Mouse (Mus musculus) forebrain, embryonic 16.5 days (tissue): ENCODE measurements around the gene Myo10. TPM values are rescaled to one million over a fixed set of nuclear protein-coding genes. Genes with fewer than 3 reads are reported as not detected.

Experiments
- ATAC-seq: fragments of 200-750 bp; cut with Nextera tagmentation; 2 replicates; pipeline ENCODE4 v1.8.0; 2017; ENCODE audit warnings: mild to moderate bottlenecking, moderate library complexity
- H3K27ac ChIP-seq: fragments of 300-500 bp; sonication (generic); 2 replicates; pipeline ENCODE4 v1.5.1; 2014; ENCODE audit warnings: low read length, control low read depth
- H3K27me3 ChIP-seq: fragments of 300-500 bp; sonication (generic); replicated peaks from 2 replicates; pipeline ENCODE4 v1.6.1; 2014; ENCODE audit warnings: low read length; ENCODE audit not compliant: control insufficient read depth, insufficient read depth
- H3K36me3 ChIP-seq: fragments of 300-500 bp; sonication (generic); 2 replicates; pipeline ENCODE4 v1.6.1; 2014; ENCODE audit not compliant: control insufficient read depth, insufficient read depth
- H3K4me1 ChIP-seq: fragments of 300-500 bp; sonication (generic); replicated peaks from 2 replicates; pipeline ENCODE4 v1.6.1; 2014; ENCODE audit warnings: low read length; ENCODE audit not compliant: control insufficient read depth, insufficient read depth
- H3K4me2 ChIP-seq: fragments of 300-500 bp; sonication (generic); 2 replicates; pipeline ENCODE4 v1.6.1; 2014; ENCODE audit warnings: mild to moderate bottlenecking, low read length, control low read depth
- H3K4me3 ChIP-seq: fragments of 300-500 bp; sonication (generic); replicated peaks from 2 replicates; pipeline ENCODE4 v1.5.1; 2014; ENCODE audit warnings: mild to moderate bottlenecking, low read length, control low read depth
- H3K9ac ChIP-seq: fragments of 300-500 bp; sonication (generic); replicated peaks from 2 replicates; pipeline ENCODE4 v1.6.1; 2014; ENCODE audit warnings: low read depth, low read length, control low read depth
- H3K9me3 ChIP-seq: fragments of 300-500 bp; sonication (generic); 2 replicates; pipeline ENCODE4 v1.6.1; 2016; ENCODE audit warnings: low read length; ENCODE audit not compliant: control insufficient read depth
- WGBS: fragments of 180-500 bp; shearing (Covaris S2); extraction: QIAGEN DNeasy Blood & Tissue Kit; methylation state at CpG from one replicate; pipeline ENCODE4 v1.1.7; 2014; 5-methylcytosine and 5-hydroxymethylcytosine counted together
- polyA plus RNA-seq: library from polyadenylated mRNA; unstranded; fragments of >200 nt; fragmentation: Nextera tagmentation; extraction: Ambion mirVana; gene quantifications from 2 replicates; pipeline ENCODE4 v1.2.1, GENCODE M21; 2015

Myo10 gene
- polyA plus RNA-seq, 1 experiment from 2014 or later = 38.4 TPM

DNA sequence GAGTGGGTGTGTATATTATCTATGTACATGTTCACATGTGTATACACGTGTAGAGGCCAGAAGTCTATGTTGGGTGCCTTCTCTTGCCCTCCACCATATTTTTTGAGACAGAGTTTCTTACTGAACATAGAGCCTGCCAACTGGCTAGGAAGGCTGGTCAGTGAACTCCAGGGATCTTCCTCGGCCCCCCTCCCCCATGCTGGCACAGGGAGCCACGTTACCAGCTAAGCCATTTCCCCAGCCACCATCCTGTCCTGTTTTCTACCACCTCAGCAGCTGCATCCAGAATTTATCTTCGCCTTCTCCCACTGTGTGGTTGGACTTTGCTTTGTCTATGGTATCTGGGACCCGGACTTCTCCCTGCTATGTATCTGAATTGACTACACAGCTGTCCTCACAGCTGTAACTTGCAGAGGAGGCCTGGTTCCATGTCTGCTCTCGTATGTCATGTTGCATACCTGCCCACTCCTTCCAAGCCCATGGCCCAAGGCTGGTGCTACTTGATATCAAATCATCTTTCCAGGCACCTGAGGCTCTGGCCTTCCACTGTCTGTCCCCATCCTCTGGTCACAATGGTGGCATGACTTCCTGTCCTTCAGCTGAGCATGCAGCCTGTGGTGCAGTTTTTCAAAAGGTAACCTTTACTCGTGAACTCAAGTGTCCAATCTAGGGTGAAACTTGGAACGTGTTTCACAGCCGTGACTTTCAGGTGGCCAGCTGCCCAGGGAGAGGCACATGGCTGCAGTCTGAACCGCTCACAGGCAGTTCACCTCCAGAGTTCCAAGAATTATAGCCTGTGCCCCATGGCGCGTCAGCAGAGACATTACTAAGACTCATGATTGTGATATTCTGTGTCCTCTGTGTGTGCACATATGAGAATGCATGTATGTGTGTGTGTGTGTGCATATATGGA, 18.8 kb downstream of the Myo10 start:
- no peak for ATAC-seq
- 88% methylated on average over 12 of the region's 12 CpGs for WGBS
- no peaks in the 10 kb centered on the region for H3K9me3 ChIP-seq
- H3K4me2 ChIP-seq = no peak overlapping the region
- no peak overlapping the region for H3K9ac ChIP-seq
- H3K27me3 ChIP-seq = peaks cover 9% of the 10 kb centered on the region
- H3K27ac ChIP-seq = no peak overlapping the region
- peaks cover 10% of the 10 kb centered on the region for H3K4me1 ChIP-seq
- H3K4me3 ChIP-seq = no peak overlapping the region
- no peaks in the 10 kb centered on the region for H3K36me3 ChIP-seq

GRCm38 (mm10) chr15:25642214-25643058, 20.1 kb downstream of the Myo10 start:
- peak; percentile 91 for ATAC-seq
- Histone ChIP-seq H3K36me3 (no peaks in the 10 kb centered on the region), H3K9ac (no peak overlapping the region), H3K27me3 (peaks cover 9% of the 10 kb centered on the region), H3K4me3 (no peak overlapping the region), H3K4me2 (no peak overlapping the region), H3K9me3 (no peaks in the 10 kb centered on the region), H3K4me1 (peaks cover 10% of the 10 kb centered on the region), H3K27ac (no peak overlapping the region)
- 17% methylated on average over 9 of the region's 9 CpGs for WGBS

DNA sequence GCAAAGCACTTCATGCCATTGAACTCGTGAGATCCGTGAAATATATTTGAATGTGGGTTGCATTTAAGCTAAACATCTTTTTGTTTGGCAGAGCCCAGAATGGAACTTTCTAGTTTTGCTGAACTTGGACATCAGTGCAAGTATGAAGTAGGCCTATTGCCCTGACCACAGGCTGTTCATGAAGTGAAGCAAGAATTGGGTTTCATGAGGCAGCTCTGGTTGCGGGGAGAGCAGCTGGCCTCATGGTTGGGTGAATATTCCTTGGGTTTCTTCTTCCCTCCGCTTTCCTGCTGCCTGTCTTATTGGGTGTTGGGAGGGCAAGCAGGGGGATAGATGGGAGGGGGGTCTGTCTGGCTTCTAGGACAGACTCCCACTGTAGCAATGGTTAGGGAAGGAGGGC, 23.5 kb downstream of the Myo10 start:
- Histone ChIP-seq H3K36me3 (no peaks in the 10 kb centered on the region), H3K27me3 (peaks cover 6% of the 10 kb centered on the region), H3K27ac (no peak overlapping the region), H3K9ac (no peak overlapping the region), H3K4me2 (no peak overlapping the region), H3K4me3 (no peak overlapping the region), H3K4me1 (peaks cover 10% of the 10 kb centered on the region), H3K9me3 (no peaks in the 10 kb centered on the region)
- 94% methylated on average over 4 of the region's 4 CpGs for WGBS
- no peak for ATAC-seq

GRCm38 (mm10) chr15:25648287-25648686, 26.0 kb downstream of the Myo10 start:
- peaks cover 6% of the 10 kb centered on the region; the same call in 1 of the 2 replicates for H3K27me3 ChIP-seq
- no peak overlapping the region for H3K9ac ChIP-seq
- WGBS = 77% methylated on average over 2 of the region's 2 CpGs
- ATAC-seq = no peak
- no peaks in the 10 kb centered on the region for H3K36me3 ChIP-seq
- no peak overlapping the region for H3K27ac ChIP-seq
- H3K9me3 ChIP-seq = no peaks in the 10 kb centered on the region
- no peaks in the 10 kb centered on the region for H3K4me1 ChIP-seq
- no peak overlapping the region for H3K4me3 ChIP-seq
- no peak overlapping the region for H3K4me2 ChIP-seq

GRCm38 (mm10) chr15:25650371-25650770, 28.0 kb downstream of the Myo10 start:
- H3K36me3 ChIP-seq = no peaks in the 10 kb centered on the region
- 81% methylated on average over 5 of the region's 5 CpGs for WGBS
- H3K27ac ChIP-seq = no peak overlapping the region
- H3K4me3 ChIP-seq = no peak overlapping the region
- no peak for ATAC-seq
- H3K9me3 ChIP-seq = no peaks in the 10 kb centered on the region
- H3K9ac ChIP-seq = no peak overlapping the region
- H3K27me3 ChIP-seq = 0 out of 2 replicates have a peak, but pooled peaks cover under 1% of the 10 kb centered on the region
- no peak overlapping the region for H3K4me2 ChIP-seq
- H3K4me1 ChIP-seq = no peaks in the 10 kb centered on the region

- H3K9ac ChIP-seq = no peak overlapping the region
- H3K4me3 ChIP-seq = no peak overlapping the region
- 58% methylated on average over 7 of the region's 7 CpGs for WGBS
- no peak overlapping the region for H3K27ac ChIP-seq
- ATAC-seq = no peak
- H3K27me3 ChIP-seq = no peaks in the 10 kb centered on the region
- H3K9me3 ChIP-seq = no peaks in the 10 kb centered on the region
- H3K36me3 ChIP-seq = no peaks in the 10 kb centered on the region
- no peaks in the 10 kb centered on the region for H3K4me1 ChIP-seq
- no peak overlapping the region for H3K4me2 ChIP-seq
These were observed 29.5 kb downstream of the Myo10 start for GRCm38 (mm10) chr15:25651820-25652219.

DNA sequence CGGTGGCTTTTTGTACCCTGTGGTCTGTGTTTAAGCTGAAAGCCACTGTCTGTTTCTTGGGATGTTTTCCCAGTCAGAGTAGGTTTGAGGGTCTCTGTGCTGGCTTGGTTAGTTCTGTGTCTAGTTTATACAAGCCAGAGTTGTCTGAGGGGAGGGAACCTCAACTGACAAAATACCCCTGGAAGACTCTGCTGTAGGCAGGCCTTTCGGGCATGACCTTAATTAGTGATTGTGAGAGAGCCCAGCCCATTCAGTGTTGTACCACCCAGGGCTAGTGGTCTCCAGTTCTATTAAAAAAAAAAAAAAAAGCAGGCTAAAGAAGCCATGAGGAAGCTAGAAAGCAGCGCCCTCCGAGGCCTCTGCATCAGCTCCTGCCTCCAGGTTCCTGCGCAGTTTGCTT, 30.0 kb downstream of the Myo10 start:
- no peak overlapping the region for H3K27ac ChIP-seq
- no peak overlapping the region for H3K4me3 ChIP-seq
- no peaks in the 10 kb centered on the region for H3K9me3 ChIP-seq
- no peak overlapping the region for H3K9ac ChIP-seq
- no peaks in the 10 kb centered on the region for H3K36me3 ChIP-seq
- H3K4me2 ChIP-seq = no peak overlapping the region
- 36% methylated on average over 5 of the region's 5 CpGs for WGBS
- no peaks in the 10 kb centered on the region for H3K27me3 ChIP-seq
- no peak for ATAC-seq
- no peaks in the 10 kb centered on the region for H3K4me1 ChIP-seq

DNA sequence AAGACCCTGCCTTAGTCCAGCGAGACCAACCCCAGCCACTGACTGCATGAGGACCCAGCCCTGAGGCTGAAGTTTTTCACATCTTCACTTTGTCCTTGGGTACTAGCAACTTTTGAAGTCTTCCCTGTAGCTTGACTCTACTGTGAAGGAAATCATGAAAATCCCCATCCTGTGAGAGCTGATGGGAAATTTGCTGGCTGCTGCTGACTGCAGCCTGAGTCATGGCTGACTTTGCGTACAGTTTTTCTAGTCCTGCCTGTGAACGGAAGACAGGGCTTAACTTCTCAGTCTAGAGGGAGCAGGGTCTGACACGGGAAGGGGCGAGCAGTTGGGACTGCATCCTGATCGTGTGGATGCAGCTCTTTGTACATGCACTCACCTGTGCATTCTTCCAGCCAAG, 30.6 kb downstream of the Myo10 start:
- 77% methylated on average over 6 of the region's 6 CpGs for WGBS
- no peak overlapping the region for H3K4me2 ChIP-seq
- no peak overlapping the region for H3K27ac ChIP-seq
- H3K4me3 ChIP-seq = no peak overlapping the region
- ATAC-seq = no peak
- no peaks in the 10 kb centered on the region for H3K36me3 ChIP-seq
- no peaks in the 10 kb centered on the region for H3K9me3 ChIP-seq
- no peak overlapping the region for H3K9ac ChIP-seq
- H3K4me1 ChIP-seq = no peaks in the 10 kb centered on the region
- H3K27me3 ChIP-seq = no peaks in the 10 kb centered on the region

GRCm38 (mm10) chr15:25653680-25654079, 31.4 kb downstream of the Myo10 start:
- 79% methylated on average over 5 of the region's 5 CpGs for WGBS
- Histone ChIP-seq H3K9me3 (no peaks in the 10 kb centered on the region), H3K4me1 (no peaks in the 10 kb centered on the region), H3K4me2 (no peak overlapping the region), H3K36me3 (no peaks in the 10 kb centered on the region), H3K27me3 (no peaks in the 10 kb centered on the region), H3K9ac (no peak overlapping the region), H3K27ac (no peak overlapping the region), H3K4me3 (no peak overlapping the region)
- no peak for ATAC-seq
